Mouse (Mus musculus): ENCODE measurements around the gene Prickle4. TPM values are rescaled to one million over a fixed set of nuclear protein-coding genes. Genes with fewer than 3 reads are reported as not detected.

Gene Prickle4
- polyA plus RNA-seq, 1 experiment from 2014 or later: 1.0 TPM

DNA sequence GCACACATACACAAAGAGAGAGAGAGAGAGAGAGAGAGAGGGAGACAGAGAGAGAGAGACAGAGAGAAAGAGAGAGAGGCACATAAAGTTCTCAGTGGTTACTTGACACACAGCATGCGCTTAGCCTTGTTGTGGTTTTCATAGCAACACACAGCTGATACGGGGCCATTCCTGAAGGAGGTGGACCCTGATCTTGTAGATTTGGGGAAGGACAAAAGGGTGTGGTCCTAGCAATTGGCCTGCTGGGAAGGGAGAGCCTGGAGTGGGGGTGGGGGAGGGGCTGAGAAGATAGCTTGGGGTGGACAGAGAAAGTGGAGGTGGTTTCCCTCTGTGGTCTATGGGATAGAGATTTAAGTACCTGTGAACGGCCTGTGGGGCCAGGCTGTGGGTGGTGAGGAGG is 15.5 kb upstream of the Prickle4 start:
- Histone ChIP-seq H3K9me3 (replicated peaks; ENCODE audit: control insufficient read depth, low read length) (no peaks in the 10 kb centered on the region), H3K4me1 (ENCODE audit: control insufficient read depth, insufficient read depth, low read length) (peaks cover 14% of the 10 kb centered on the region), H3K4me3 (replicated peaks; ENCODE audit: low read length) (no peak overlapping the region), H3K9ac (ENCODE audit: low read length) (no peak overlapping the region), H3K36me3 (ENCODE audit: control insufficient read depth, insufficient read depth, low read length) (no peaks in the 10 kb centered on the region), H3K27me3 (ENCODE audit: control insufficient read depth, insufficient read depth, low read length) (no peaks in the 10 kb centered on the region), H3K27ac (ENCODE audit: low read length) (no peak overlapping the region), H3K4me2 (ENCODE audit: low read depth, low read length) (no peak overlapping the region)
- 69% methylated on average over 3 of the region's 3 CpGs for WGBS
- no peak for ATAC-seq (ENCODE audit: insufficient read depth, low FRiP score)

DNA sequence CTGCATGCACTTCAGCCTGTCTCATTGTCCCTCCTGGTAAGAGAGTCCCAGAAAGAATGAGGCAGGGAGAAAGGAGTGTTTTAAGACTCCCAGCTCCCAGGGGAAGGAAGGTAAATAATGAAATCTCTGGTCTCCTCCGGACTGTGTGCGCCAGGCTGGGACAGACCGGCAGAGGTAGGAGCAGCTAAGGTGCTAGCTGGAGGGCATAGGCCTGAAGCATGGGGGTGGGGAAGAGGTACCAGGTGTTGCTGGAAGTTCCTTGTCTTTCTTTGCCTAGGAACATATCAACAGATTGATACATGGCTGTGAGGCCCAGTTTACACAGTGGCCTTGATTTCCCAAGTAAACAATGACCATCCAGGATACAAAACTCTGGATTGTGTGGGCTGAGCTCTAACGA is 14.4 kb upstream of the Prickle4 start:
- whole genome bisulfite sequencing: 57% methylated on average over 4 of the region's 4 CpGs
- no peaks in the 10 kb centered on the region for H3K27me3 ChIP-seq (ENCODE audit: control insufficient read depth, insufficient read depth, low read length)
- H3K4me1 ChIP-seq (ENCODE audit: control insufficient read depth, insufficient read depth, low read length): peaks cover 14% of the 10 kb centered on the region
- peak; percentile 49; the same call in 1 of the 2 replicates for ATAC-seq (ENCODE audit: insufficient read depth, low FRiP score)
- no peaks in the 10 kb centered on the region for H3K36me3 ChIP-seq (ENCODE audit: control insufficient read depth, insufficient read depth, low read length)
- H3K9me3 ChIP-seq (replicated peaks; ENCODE audit: control insufficient read depth, low read length): no peaks in the 10 kb centered on the region
- no peak overlapping the region for H3K4me2 ChIP-seq (ENCODE audit: low read depth, low read length)
- no peak overlapping the region; the same call in 1 of the 2 replicates for H3K9ac ChIP-seq (ENCODE audit: low read length)
- H3K4me3 ChIP-seq (replicated peaks; ENCODE audit: low read length): no peak overlapping the region
- no peak overlapping the region for H3K27ac ChIP-seq (ENCODE audit: low read length)

DNA sequence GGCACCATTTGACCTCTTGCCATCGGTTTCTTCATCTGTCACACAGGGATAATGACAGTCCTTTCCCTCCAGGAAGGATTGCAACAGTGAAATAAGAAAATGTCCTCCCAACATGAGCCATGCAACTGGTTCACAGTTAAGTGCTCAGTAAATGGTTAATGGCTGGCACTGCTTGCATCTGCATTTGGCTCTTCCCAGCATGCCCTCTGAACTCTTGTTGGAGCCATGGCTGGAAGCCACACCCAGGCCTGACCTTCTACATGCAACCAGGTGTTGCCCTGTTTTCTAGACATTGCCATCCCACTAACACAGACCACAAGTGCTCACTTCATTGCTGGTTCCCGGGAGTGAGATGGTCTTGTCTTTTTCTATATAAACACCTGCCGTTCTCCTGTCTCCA is 13.4 kb upstream of the Prickle4 start:
- H3K4me1 ChIP-seq (ENCODE audit: control insufficient read depth, insufficient read depth, low read length): peaks cover 14% of the 10 kb centered on the region
- no peak overlapping the region for H3K9ac ChIP-seq (ENCODE audit: low read length)
- no peaks in the 10 kb centered on the region for H3K9me3 ChIP-seq (replicated peaks; ENCODE audit: control insufficient read depth, low read length)
- no peaks in the 10 kb centered on the region for H3K36me3 ChIP-seq (ENCODE audit: control insufficient read depth, insufficient read depth, low read length)
- H3K27me3 ChIP-seq (ENCODE audit: control insufficient read depth, insufficient read depth, low read length): no peaks in the 10 kb centered on the region
- WGBS: 67% methylated on average over 3 of the region's 3 CpGs
- H3K4me3 ChIP-seq (replicated peaks; ENCODE audit: low read length): no peak overlapping the region
- no peak overlapping the region for H3K27ac ChIP-seq (ENCODE audit: low read length)
- no peak overlapping the region for H3K4me2 ChIP-seq (ENCODE audit: low read depth, low read length)
- ATAC-seq (ENCODE audit: insufficient read depth, low FRiP score): no peak

DNA sequence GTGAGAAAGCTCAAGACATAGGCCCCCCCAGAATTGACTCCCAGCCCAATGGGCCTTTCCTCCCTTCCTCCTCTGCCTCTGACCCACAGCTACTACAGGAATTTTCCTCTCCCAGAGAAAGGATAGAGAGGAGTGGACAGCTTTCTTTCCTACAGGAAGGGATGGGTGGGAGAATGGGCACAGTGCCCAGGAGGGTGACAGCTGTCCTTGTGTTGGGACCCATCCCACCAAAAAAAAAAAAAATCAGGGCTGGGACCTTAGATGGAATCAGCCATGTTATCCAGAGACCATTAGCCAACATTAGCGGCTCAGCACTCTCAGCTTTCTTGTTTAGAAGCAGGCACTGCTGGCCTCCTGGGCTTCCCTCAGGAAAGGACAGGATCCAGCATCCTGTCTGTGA is 11.7 kb upstream of the Prickle4 start:
- Histone ChIP-seq H3K36me3 (ENCODE audit: control insufficient read depth, insufficient read depth, low read length) (no peaks in the 10 kb centered on the region), H3K9ac (ENCODE audit: low read length) (no peak overlapping the region), H3K27ac (ENCODE audit: low read length) (no peak overlapping the region), H3K4me3 (replicated peaks; ENCODE audit: low read length) (no peak overlapping the region), H3K9me3 (replicated peaks; ENCODE audit: control insufficient read depth, low read length) (no peaks in the 10 kb centered on the region), H3K27me3 (ENCODE audit: control insufficient read depth, insufficient read depth, low read length) (no peaks in the 10 kb centered on the region), H3K4me2 (ENCODE audit: low read depth, low read length) (no peak overlapping the region), H3K4me1 (ENCODE audit: control insufficient read depth, insufficient read depth, low read length) (peaks cover 14% of the 10 kb centered on the region)
- 55% methylated on average over 1 of the region's 1 CpGs for WGBS
- no peak for ATAC-seq (ENCODE audit: insufficient read depth, low FRiP score)

DNA sequence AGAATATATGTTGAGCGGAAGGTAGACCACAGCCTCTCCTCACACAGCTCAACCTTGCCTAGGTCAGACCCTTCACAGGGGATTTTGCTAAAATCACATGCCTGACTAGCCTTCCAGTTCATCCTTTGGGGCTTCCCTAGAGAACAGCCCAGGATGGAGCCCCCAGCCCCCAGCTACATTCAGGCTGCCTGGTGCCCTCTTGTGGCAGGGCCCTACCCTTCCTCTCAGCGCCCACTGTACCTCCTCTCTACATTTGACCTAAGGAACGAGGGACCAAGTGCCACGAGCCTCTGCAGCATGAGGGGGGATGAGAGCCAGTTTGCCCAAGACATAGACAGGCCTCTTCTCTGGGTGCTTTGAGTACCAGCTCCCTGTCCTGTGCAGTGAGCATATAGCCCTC is 10.2 kb upstream of the Prickle4 start:
- H3K36me3 ChIP-seq (ENCODE audit: control insufficient read depth, insufficient read depth, low read length): no peaks in the 10 kb centered on the region
- no peak overlapping the region for H3K4me2 ChIP-seq (ENCODE audit: low read depth, low read length)
- no peaks in the 10 kb centered on the region for H3K27me3 ChIP-seq (ENCODE audit: control insufficient read depth, insufficient read depth, low read length)
- WGBS: 86% methylated on average over 4 of the region's 4 CpGs
- no peaks in the 10 kb centered on the region for H3K9me3 ChIP-seq (replicated peaks; ENCODE audit: control insufficient read depth, low read length)
- no peak overlapping the region for H3K9ac ChIP-seq (ENCODE audit: low read length)
- no peak overlapping the region for H3K4me3 ChIP-seq (replicated peaks; ENCODE audit: low read length)
- peaks cover 14% of the 10 kb centered on the region for H3K4me1 ChIP-seq (ENCODE audit: control insufficient read depth, insufficient read depth, low read length)
- no peak overlapping the region for H3K27ac ChIP-seq (ENCODE audit: low read length)
- ATAC-seq (ENCODE audit: insufficient read depth, low FRiP score): no peak

DNA sequence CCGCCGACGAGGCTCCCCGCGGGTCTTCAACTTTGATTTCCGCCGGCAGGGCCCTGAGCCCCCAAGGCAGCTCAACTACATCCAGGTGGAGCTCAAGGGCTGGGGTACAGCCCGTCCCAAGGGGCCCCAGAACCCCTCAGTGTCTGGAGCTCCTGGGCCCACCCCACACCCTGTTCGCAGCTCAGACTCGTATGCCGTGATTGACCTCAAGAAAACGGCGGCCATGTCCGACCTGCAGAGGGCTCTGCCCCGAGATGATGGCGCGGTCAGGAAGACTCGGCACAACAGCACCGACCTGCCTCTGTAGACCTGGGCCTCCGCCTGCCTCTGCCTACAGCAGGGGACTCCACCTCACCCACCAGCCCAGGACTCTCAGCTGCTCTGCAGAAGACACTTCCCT is 9.0 kb upstream of the Prickle4 start:
- Histone ChIP-seq H3K27ac (ENCODE audit: low read length) (no peak overlapping the region), H3K9me3 (replicated peaks; ENCODE audit: control insufficient read depth, low read length) (no peaks in the 10 kb centered on the region), H3K4me1 (ENCODE audit: control insufficient read depth, insufficient read depth, low read length) (peaks cover 10% of the 10 kb centered on the region), H3K4me2 (ENCODE audit: low read depth, low read length) (no peak overlapping the region), H3K27me3 (ENCODE audit: control insufficient read depth, insufficient read depth, low read length) (no peaks in the 10 kb centered on the region), H3K9ac (ENCODE audit: low read length) (no peak overlapping the region), H3K36me3 (ENCODE audit: control insufficient read depth, insufficient read depth, low read length) (no peaks in the 10 kb centered on the region), H3K4me3 (replicated peaks; ENCODE audit: low read length) (no peak overlapping the region)
- 43% methylated on average over 20 of the region's 20 CpGs for WGBS
- ATAC-seq (ENCODE audit: insufficient read depth, low FRiP score): no peak

DNA sequence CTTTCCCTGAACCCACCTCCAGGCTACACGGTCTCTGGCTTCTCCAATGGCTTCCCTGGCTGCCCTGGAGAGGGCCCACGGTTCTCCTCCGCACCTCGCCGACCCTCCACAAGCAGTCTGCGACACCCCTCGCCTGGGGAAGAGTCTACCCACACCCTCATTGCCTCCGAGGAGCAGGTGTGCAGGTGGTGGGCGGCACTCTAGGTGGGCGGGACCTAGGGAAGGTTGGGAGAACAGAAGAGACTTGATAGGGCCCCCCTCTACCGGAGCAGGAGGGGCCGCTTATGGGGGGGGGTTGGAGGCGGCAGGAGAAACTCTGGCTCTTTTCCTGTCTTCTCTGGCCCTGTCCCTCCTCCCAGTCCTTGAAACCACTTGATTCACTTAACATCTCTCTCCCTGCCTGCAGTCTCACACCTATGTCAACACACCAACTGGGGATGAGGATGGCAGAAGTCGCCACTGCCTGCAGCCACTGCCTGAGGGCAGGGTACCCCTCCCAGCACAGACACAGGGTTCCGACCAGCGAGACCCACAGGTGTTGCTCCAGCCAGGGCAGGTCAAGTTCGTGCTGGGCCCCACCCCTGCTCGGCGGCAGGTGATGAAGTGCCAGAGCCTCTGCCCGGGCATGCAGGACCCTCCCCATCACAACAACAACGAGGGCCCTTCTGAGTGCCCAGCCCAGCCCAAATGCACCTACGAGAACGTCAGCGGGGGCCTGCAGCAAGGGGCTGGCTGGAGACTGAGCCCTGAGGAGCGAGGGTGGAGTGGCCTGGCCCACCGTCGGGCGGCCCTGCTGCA is 8.2 kb upstream of the Prickle4 start:
- Histone ChIP-seq H3K4me2 (ENCODE audit: low read depth, low read length) (no peak overlapping the region), H3K4me1 (ENCODE audit: control insufficient read depth, insufficient read depth, low read length) (peaks cover 6% of the 10 kb centered on the region; the same call in 1 of the 2 replicates), H3K9ac (ENCODE audit: low read length) (no peak overlapping the region), H3K36me3 (ENCODE audit: control insufficient read depth, insufficient read depth, low read length) (no peaks in the 10 kb centered on the region), H3K27me3 (ENCODE audit: control insufficient read depth, insufficient read depth, low read length) (no peaks in the 10 kb centered on the region), H3K27ac (ENCODE audit: low read length) (no peak overlapping the region), H3K4me3 (replicated peaks; ENCODE audit: low read length) (no peak overlapping the region), H3K9me3 (replicated peaks; ENCODE audit: control insufficient read depth, low read length) (no peaks in the 10 kb centered on the region)
- 39% methylated on average over 28 of the region's 28 CpGs for WGBS
- no peak for ATAC-seq (ENCODE audit: insufficient read depth, low FRiP score)

DNA sequence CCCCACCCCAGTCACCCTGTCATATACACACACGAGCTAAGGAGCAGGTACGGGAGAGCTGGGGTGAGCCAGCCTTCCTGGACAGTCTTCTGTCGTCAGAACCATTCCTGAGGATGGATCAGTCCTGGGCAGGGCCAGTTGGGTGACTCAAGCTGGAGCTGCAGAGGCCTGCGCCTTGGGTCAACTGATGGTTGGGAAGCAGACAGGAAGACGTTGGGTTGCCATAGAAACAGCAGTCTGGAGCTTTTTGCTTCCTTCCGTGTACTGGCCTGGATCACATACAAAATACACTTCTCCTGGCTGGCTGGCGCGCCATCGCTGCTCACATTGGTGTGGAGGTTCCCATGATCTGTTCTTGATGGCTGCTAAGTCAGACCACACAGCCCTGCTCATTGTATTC is 7.3 kb upstream of the Prickle4 start:
- 68% methylated on average over 9 of the region's 9 CpGs for WGBS
- Histone ChIP-seq H3K27ac (ENCODE audit: low read length) (no peak overlapping the region), H3K9me3 (replicated peaks; ENCODE audit: control insufficient read depth, low read length) (no peaks in the 10 kb centered on the region), H3K4me1 (ENCODE audit: control insufficient read depth, insufficient read depth, low read length) (peaks cover 3% of the 10 kb centered on the region; the same call in 1 of the 2 replicates), H3K36me3 (ENCODE audit: control insufficient read depth, insufficient read depth, low read length) (no peaks in the 10 kb centered on the region), H3K4me3 (replicated peaks; ENCODE audit: low read length) (no peak overlapping the region), H3K9ac (ENCODE audit: low read length) (no peak overlapping the region), H3K4me2 (ENCODE audit: low read depth, low read length) (no peak overlapping the region), H3K27me3 (ENCODE audit: control insufficient read depth, insufficient read depth, low read length) (no peaks in the 10 kb centered on the region)
- ATAC-seq (ENCODE audit: insufficient read depth, low FRiP score): no peak

DNA sequence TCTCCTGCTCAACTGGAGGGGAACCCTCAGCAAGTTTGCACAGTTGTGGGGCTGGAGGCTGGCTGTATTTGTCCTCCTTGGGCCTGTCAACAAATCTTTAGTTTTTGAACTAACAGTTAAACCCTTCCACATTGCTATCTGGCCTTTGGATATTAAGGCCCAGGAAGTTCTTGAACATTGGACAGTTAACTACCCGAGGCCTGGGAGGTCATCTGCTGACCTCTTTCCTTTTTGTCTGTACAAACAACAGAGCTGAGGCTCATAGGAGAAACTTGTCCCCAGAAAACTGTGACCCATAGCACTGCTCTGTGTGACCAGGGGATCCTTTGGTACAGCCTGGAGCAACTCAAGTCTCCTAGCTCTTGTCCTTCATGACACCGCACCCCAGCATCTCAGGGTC is 4.5 kb upstream of the Prickle4 start:
- 66% methylated on average over 2 of the region's 2 CpGs for WGBS
- ATAC-seq (ENCODE audit: insufficient read depth, low FRiP score): no peak

More for the DNA sequence above, 4.5 kb upstream of the Prickle4 start:
- Histone ChIP-seq H3K4me2 (ENCODE audit: low read depth, low read length) (no peak overlapping the region), H3K9me3 (replicated peaks; ENCODE audit: control insufficient read depth, low read length) (no peaks in the 10 kb centered on the region), H3K27me3 (ENCODE audit: control insufficient read depth, insufficient read depth, low read length) (no peaks in the 10 kb centered on the region), H3K27ac (ENCODE audit: low read length) (no peak overlapping the region), H3K4me3 (replicated peaks; ENCODE audit: low read length) (no peak overlapping the region), H3K9ac (ENCODE audit: low read length) (no peak overlapping the region), H3K36me3 (ENCODE audit: control insufficient read depth, insufficient read depth, low read length) (no peaks in the 10 kb centered on the region), H3K4me1 (ENCODE audit: control insufficient read depth, insufficient read depth, low read length) (peaks cover 9% of the 10 kb centered on the region)

Measured in stomach, embryonic 16.5 days (tissue).